Mouse (Mus musculus): ENCODE measurements around the gene Gm45844.

- TF ChIP-seq POLR2A (IDR thresholded peaks at IDR 0.05; ENCODE audit: insufficient read depth, low read depth, low read length) = no peak
- TF ChIP-seq CTCF (IDR thresholded peaks at IDR 0.05; ENCODE audit: insufficient read depth, low read depth, low read length) = no peak
Observed at GRCm38 (mm10) chr7:7185897-7186296, 92.2 kb downstream of the Gm45844 start.
